Mouse (Mus musculus): Measurements from ENCODE around the gene Gli1. TPM values are rescaled to one million over a fixed set of nuclear protein-coding genes. Genes with fewer than 3 reads are reported as not detected.

Gene Gli1
- polyA plus RNA-seq, 1 experiment from 2014 or later, result 0.55 TPM

DNA sequence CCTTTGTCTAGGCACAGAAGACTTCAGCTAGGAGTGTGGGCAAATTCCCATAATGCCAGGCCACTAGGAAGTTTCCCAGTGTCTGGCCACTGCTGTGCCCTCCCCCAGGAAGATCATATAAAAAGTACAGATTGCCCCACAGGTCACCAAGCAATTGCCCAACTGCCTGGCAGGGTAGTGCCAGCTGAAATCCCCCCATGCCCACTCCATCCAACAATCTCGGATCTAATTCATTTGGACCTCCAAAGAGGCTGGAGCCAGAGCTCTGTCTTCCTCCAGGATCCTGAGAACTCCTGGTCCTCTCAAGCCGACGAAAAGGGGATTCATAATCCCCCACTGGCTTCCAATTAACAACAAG is 53.9 kb downstream of the Gli1 start:
- Histone ChIP-seq H3K9me3 (replicated peaks; ENCODE audit: control insufficient read depth, low read length) (no peaks in the 10 kb centered on the region), H3K36me3 (ENCODE audit: control insufficient read depth, insufficient read depth, low read length) (peaks cover 48% of the 10 kb centered on the region), H3K4me1 (ENCODE audit: control insufficient read depth, insufficient read depth, low read length) (peaks cover 26% of the 10 kb centered on the region), H3K27me3 (replicated peaks; ENCODE audit: control insufficient read depth, insufficient read depth, low read length) (no peaks in the 10 kb centered on the region), H3K4me2 (ENCODE audit: low read length) (peak overlapping the region; percentile 78), H3K27ac (ENCODE audit: low read depth, low read length) (peak overlapping the region; percentile 97), H3K4me3 (ENCODE audit: low read depth, low read length) (peak overlapping the region; percentile 52), H3K9ac (ENCODE audit: low read length) (peak overlapping the region; percentile 75)
- WGBS, result 1% methylated on average over 3 of the region's 3 CpGs
- no peak for DNase-seq (ENCODE audit: low spot score)
- ATAC-seq, result no peak

DNA sequence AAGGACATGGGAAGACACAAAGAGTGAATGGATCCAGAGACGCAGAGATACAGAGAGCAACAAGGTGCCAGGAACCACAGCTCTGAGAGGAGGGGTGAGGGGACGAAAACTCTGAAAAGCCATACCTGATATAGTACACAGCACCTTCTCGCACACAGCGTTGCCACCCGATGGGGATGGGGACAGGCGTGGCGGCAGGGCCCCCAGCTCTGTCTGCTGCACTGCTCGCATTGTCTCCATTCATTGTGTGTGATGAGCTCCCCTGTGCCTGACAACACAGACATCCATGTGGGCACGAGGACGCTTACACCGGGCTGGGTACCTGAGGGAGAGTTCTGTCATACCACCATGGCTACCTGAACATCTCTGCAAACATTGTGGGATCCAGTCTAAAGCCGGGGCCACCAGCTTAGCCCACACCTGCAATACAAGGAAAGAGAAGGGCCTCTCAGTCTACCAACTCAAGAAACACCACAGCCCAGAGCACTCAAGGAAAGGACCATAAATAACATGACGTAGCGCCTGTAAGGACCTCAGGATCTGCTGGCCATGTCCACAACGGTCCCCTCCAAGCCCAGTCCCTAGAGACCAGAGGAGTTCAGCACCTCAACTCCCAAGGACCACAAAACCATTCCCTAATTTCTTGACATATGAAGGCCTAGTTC is 54.4 kb downstream of the Gli1 start:
- peaks cover 26% of the 10 kb centered on the region for H3K4me1 ChIP-seq (ENCODE audit: control insufficient read depth, insufficient read depth, low read length)
- no peak for ATAC-seq
- H3K4me2 ChIP-seq (ENCODE audit: low read length), result peak overlapping the region; percentile 78
- H3K4me3 ChIP-seq (ENCODE audit: low read depth, low read length), result peak overlapping the region; percentile 52
- peak overlapping the region; percentile 97; the same call in 1 of the 2 replicates for H3K27ac ChIP-seq (ENCODE audit: low read depth, low read length)
- WGBS, result 79% methylated on average over 15 of the region's 15 CpGs
- H3K27me3 ChIP-seq (replicated peaks; ENCODE audit: control insufficient read depth, insufficient read depth, low read length), result no peaks in the 10 kb centered on the region
- H3K9ac ChIP-seq (ENCODE audit: low read length), result peak overlapping the region; percentile 75
- peaks cover 51% of the 10 kb centered on the region for H3K36me3 ChIP-seq (ENCODE audit: control insufficient read depth, insufficient read depth, low read length)
- no peaks in the 10 kb centered on the region for H3K9me3 ChIP-seq (replicated peaks; ENCODE audit: control insufficient read depth, low read length)
- no peak for DNase-seq (ENCODE audit: low spot score)

DNA sequence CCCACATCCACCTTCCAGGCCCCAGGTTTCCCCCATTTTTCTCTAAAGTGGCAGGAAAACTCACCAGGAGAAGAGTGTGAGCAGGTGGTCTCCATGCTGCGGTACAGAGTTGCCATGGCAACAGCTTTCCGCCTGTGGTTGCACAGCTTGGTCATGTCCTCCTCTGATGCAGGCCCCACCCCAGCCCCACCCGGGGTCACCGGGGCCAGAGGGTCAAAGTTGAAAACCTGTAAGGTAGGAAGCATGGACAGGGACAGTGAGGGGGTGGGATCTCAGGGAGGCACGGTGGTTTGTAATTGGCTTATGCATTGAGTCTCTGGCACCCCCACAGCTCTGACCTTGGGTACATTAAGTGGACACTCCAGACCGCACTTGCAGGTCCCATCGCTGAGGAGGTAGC is 55.0 kb downstream of the Gli1 start:
- Histone ChIP-seq H3K4me3 (ENCODE audit: low read depth, low read length) (peak overlapping the region; percentile 52; the same call in 1 of the 2 replicates), H3K27ac (ENCODE audit: low read depth, low read length) (peak overlapping the region; percentile 21; the same call in 1 of the 2 replicates), H3K4me1 (ENCODE audit: control insufficient read depth, insufficient read depth, low read length) (peaks cover 22% of the 10 kb centered on the region), H3K4me2 (ENCODE audit: low read length) (peak overlapping the region; percentile 78), H3K9ac (ENCODE audit: low read length) (peak overlapping the region; percentile 75; the same call in 1 of the 2 replicates), H3K27me3 (replicated peaks; ENCODE audit: control insufficient read depth, insufficient read depth, low read length) (no peaks in the 10 kb centered on the region), H3K9me3 (replicated peaks; ENCODE audit: control insufficient read depth, low read length) (no peaks in the 10 kb centered on the region), H3K36me3 (ENCODE audit: control insufficient read depth, insufficient read depth, low read length) (peaks cover 58% of the 10 kb centered on the region)
- ATAC-seq (no peak), DNase-seq (ENCODE audit: low spot score) (peak; percentile 45)
- 46% methylated on average over 7 of the region's 7 CpGs for WGBS

DNA sequence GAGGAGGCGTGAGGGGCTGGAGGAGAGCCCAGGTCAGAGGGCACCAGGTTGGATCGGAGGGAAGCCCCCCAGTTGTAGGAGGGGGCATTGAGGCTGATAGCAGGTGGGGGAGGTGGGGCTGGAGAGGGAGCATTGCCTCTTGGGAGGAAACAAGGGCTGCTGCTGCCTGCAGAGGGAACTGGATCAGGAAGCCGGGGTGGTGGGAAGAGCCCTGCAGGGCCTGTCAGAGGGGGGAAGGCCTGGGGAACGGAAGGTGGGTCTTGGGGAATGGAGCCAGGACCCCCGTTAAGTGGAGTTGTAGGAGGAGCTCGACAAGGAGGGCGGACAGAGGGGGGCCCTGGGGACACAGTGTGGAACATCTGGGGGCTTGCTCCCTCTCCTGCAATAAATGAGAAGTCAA is 55.6 kb downstream of the Gli1 start:
- Histone ChIP-seq H3K4me2 (ENCODE audit: low read length) (peak overlapping the region; percentile 78; the same call in 1 of the 2 replicates), H3K27ac (ENCODE audit: low read depth, low read length) (no peak overlapping the region), H3K9ac (ENCODE audit: low read length) (no peak overlapping the region), H3K9me3 (replicated peaks; ENCODE audit: control insufficient read depth, low read length) (no peaks in the 10 kb centered on the region), H3K27me3 (replicated peaks; ENCODE audit: control insufficient read depth, insufficient read depth, low read length) (no peaks in the 10 kb centered on the region), H3K4me3 (ENCODE audit: low read depth, low read length) (no peak overlapping the region), H3K36me3 (ENCODE audit: control insufficient read depth, insufficient read depth, low read length) (peaks cover 63% of the 10 kb centered on the region), H3K4me1 (ENCODE audit: control insufficient read depth, insufficient read depth, low read length) (peaks cover 17% of the 10 kb centered on the region)
- ATAC-seq (no peak), DNase-seq (ENCODE audit: low spot score) (no peak)
- WGBS, result 66% methylated on average over 7 of the region's 7 CpGs

DNA sequence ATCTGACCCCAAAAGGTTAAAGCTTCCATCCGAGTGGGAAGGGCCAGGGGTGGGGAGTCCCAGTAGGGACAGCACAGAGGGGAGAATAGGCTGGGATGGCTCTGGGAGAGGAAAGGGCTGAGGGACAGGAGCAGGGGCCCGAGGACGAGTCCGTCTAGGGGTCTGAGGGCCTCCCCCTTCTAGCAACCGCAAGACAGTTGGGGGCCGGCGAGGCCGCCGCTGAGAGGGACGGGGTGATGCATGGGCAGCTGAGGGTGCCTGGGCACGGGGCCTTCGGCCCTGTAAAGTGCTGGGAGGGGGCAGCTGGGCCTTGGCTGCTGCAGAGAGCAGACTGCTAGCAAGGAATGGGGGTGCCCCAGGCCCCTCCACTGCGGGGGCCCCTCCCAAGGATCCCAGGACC is 56.1 kb downstream of the Gli1 start:
- ATAC-seq, result no peak
- Histone ChIP-seq H3K4me1 (ENCODE audit: control insufficient read depth, insufficient read depth, low read length) (peaks cover 17% of the 10 kb centered on the region), H3K9me3 (replicated peaks; ENCODE audit: control insufficient read depth, low read length) (no peaks in the 10 kb centered on the region), H3K9ac (ENCODE audit: low read length) (no peak overlapping the region), H3K27me3 (replicated peaks; ENCODE audit: control insufficient read depth, insufficient read depth, low read length) (no peaks in the 10 kb centered on the region), H3K27ac (ENCODE audit: low read depth, low read length) (no peak overlapping the region), H3K4me3 (ENCODE audit: low read depth, low read length) (no peak overlapping the region), H3K4me2 (ENCODE audit: low read length) (no peak overlapping the region), H3K36me3 (ENCODE audit: control insufficient read depth, insufficient read depth, low read length) (peaks cover 69% of the 10 kb centered on the region)
- 77% methylated on average over 13 of the region's 13 CpGs for WGBS
- no peak for DNase-seq (ENCODE audit: low spot score)

DNA sequence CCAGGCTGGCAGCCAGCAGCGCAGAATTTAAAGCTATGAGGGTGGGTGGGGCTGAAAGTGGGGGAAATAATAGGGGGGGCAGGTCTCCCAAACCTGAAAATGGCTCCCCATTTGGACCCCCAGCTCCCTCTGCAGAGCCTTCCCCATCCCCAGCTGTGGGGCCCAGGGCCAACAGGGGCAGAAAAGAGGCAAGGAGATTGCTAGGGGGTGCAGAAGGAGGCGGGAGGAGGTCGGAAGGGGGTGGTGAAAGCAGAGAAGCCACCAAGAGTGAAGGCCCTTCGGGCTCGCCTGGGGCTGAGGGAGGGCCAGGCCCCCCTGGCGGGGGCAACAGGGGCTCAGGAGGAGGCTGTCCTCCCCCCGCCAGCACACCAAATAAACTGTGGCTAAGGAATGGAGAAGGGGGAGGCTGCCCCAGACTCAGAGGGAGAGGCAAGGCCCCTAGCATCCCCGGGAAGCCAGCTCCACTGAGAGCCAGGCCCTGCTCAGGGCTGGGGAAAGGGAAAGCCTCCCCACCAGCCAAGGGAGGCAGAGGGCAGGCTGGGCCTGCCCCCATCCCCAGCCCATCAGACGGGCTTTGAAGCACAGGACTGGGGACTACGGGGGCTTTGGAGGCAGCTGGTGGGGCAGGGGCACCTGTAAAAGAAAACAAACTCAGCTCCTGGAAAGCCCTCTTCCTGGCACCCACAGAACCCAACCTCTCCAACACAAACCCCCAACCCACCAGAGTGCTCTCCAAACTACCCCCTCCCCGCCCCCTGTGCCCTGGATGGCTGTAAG is 56.9 kb downstream of the Gli1 start:
- Histone ChIP-seq H3K9ac (ENCODE audit: low read length) (0 out of 2 replicates have a peak overlapping the region, but pooled peaks have one; percentile 13), H3K4me2 (ENCODE audit: low read length) (no peak overlapping the region), H3K27me3 (replicated peaks; ENCODE audit: control insufficient read depth, insufficient read depth, low read length) (no peaks in the 10 kb centered on the region), H3K27ac (ENCODE audit: low read depth, low read length) (no peak overlapping the region), H3K4me3 (ENCODE audit: low read depth, low read length) (no peak overlapping the region), H3K4me1 (ENCODE audit: control insufficient read depth, insufficient read depth, low read length) (peaks cover 17% of the 10 kb centered on the region), H3K36me3 (ENCODE audit: control insufficient read depth, insufficient read depth, low read length) (peaks cover 76% of the 10 kb centered on the region), H3K9me3 (replicated peaks; ENCODE audit: control insufficient read depth, low read length) (no peaks in the 10 kb centered on the region)
- ATAC-seq (no peak), DNase-seq (ENCODE audit: low spot score) (no peak)
- 79% methylated on average over 11 of the region's 11 CpGs for WGBS

DNA sequence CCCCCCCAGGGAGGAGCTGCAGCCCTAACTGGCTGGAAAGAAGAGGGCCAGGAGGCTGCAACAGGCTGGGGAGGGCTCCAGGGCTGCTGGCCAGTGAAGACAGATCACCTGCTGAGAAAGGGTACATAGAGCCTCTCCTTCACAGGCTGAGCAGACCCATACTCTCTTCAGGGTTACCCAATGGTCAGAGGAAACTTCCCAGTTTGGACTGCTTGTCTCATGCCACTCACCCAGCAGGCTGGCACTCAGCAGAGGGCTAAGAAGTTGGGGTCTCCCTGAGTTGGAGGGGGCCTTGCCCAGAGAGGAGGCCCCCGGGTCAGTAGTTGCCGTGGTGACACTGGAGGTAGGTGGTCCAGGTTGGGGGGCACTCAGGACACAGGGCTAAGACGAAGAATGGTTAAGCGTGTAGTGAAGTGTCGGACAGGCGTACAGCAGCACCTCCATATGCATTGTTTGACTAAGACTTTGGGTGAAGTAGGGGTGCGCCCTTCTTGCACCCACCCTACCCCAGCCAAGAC is 57.6 kb downstream of the Gli1 start:
- no peak overlapping the region for H3K27ac ChIP-seq (ENCODE audit: low read depth, low read length)
- peaks cover 17% of the 10 kb centered on the region for H3K4me1 ChIP-seq (ENCODE audit: control insufficient read depth, insufficient read depth, low read length)
- no peaks in the 10 kb centered on the region for H3K9me3 ChIP-seq (replicated peaks; ENCODE audit: control insufficient read depth, low read length)
- H3K4me2 ChIP-seq (ENCODE audit: low read length), result no peak overlapping the region
- H3K9ac ChIP-seq (ENCODE audit: low read length), result no peak overlapping the region
- no peaks in the 10 kb centered on the region for H3K27me3 ChIP-seq (replicated peaks; ENCODE audit: control insufficient read depth, insufficient read depth, low read length)
- WGBS, result 90% methylated on average over 7 of the region's 7 CpGs
- DNase-seq (ENCODE audit: low spot score) (no peak), ATAC-seq (no peak)
- H3K36me3 ChIP-seq (ENCODE audit: control insufficient read depth, insufficient read depth, low read length), result peaks cover 82% of the 10 kb centered on the region
- H3K4me3 ChIP-seq (ENCODE audit: low read depth, low read length), result no peak overlapping the region

DNA sequence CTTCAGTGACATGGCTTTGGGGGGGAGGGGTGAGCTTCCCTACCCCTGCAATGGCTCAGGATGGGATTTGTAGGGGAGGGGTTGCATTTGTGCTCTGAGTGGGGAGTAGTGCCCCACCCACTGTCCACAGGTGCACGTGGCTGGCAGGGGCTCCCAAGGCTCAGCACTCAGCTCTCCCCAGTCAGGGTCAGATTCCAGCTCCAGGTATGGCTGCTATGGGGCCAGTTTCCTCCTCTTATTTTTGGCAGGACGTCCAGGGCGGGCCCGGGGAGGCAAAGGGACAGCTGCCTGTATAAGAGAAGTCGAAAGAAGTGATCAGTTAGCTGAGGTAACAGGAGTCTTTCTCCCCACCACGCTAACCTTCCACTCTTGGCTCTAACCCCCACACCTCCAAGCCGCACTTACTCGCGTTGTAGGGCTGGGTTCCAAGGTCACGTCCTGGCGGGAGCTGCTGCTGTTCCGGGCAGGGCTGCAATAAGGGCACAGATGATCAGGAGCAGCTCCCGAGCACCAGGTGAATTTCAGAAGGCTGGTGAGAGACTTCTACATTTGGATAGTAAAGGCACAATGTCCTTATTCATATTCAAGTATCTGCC is 59.1 kb downstream of the Gli1 start:
- H3K27me3 ChIP-seq (replicated peaks; ENCODE audit: control insufficient read depth, insufficient read depth, low read length), result no peaks in the 10 kb centered on the region
- ATAC-seq, result no peak
- H3K4me3 ChIP-seq (ENCODE audit: low read depth, low read length), result no peak overlapping the region
- no peak overlapping the region for H3K27ac ChIP-seq (ENCODE audit: low read depth, low read length)
- H3K4me1 ChIP-seq (ENCODE audit: control insufficient read depth, insufficient read depth, low read length), result peaks cover 13% of the 10 kb centered on the region
- no peak overlapping the region for H3K4me2 ChIP-seq (ENCODE audit: low read length)
- no peaks in the 10 kb centered on the region for H3K9me3 ChIP-seq (replicated peaks; ENCODE audit: control insufficient read depth, low read length)
- no peak for DNase-seq (ENCODE audit: low spot score)
- H3K9ac ChIP-seq (ENCODE audit: low read length), result no peak overlapping the region
- peaks cover 96% of the 10 kb centered on the region for H3K36me3 ChIP-seq (ENCODE audit: control insufficient read depth, insufficient read depth, low read length)
- 88% methylated on average over 13 of the region's 13 CpGs for WGBS
